Mouse (Mus musculus): ENCODE measurements around the gene St6galnac3.

GRCm38 (mm10) chr3:153687896-153688295, 37.1 kb downstream of the St6galnac3 start:
- no peak for TF ChIP-seq POLR2A (IDR thresholded peaks at IDR 0.05; ENCODE audit: low read depth, low read length)
- TF ChIP-seq CTCF (conservative IDR thresholded peaks at IDR 0.05 in 1 of 2, IDR thresholded peaks at IDR 0.05 in 1 of 2; ENCODE audit: low read depth in 2 of 2, low read length in 2 of 2): no peak

Measured in CH12.LX (cell line).